Mouse (Mus musculus) kidney, adult 2 months (tissue): Measurements from ENCODE around the gene Mettl25. TPM values are rescaled to one million over a fixed set of nuclear protein-coding genes. Genes with fewer than 3 reads are reported as not detected.
A peak's percentile ranks its signal among the peaks of the same experiment; 100 is the strongest.

Experiments used
- DNase-seq: peaks from one replicate; pipeline ENCODE4 v3.0.0; 2021
- H3K27ac ChIP-seq: fragments of 200-500 bp; 2 replicates; pipeline ENCODE4 v1.5.1; 2012; ENCODE audit warnings: low read depth, low read length, control low read depth, inconsistent platforms; ENCODE audit not compliant: insufficient read depth
- H3K27me3 ChIP-seq: fragments of 200-500 bp; replicated peaks from 2 replicates; pipeline ENCODE4 v1.6.1; 2012; ENCODE audit warnings: mild to moderate bottlenecking, moderate library complexity, low read length, inconsistent platforms; ENCODE audit not compliant: control insufficient read depth, insufficient read depth
- H3K36me3 ChIP-seq: fragments of 200-500 bp; 2 replicates; pipeline ENCODE4 v1.6.1; 2012; ENCODE audit warnings: mild to moderate bottlenecking, moderate library complexity, low read length, inconsistent platforms; ENCODE audit not compliant: control insufficient read depth, insufficient read depth
- H3K4me1 ChIP-seq: fragments of 200-500 bp; 2 replicates; pipeline ENCODE4 v1.6.1; 2011; ENCODE audit warnings: low read length; ENCODE audit not compliant: control insufficient read depth, insufficient read depth
- H3K4me3 ChIP-seq: fragments of 200-500 bp; 2 replicates; pipeline ENCODE4 v1.5.1; 2011; ENCODE audit warnings: mild to moderate bottlenecking, low read depth, low read length, control low read depth; ENCODE audit not compliant: insufficient read depth
- CTCF ChIP-seq: fragments of 200-500 bp; conservative IDR thresholded peaks from 2 replicates; pipeline ENCODE4 v1.5.1; 2011; ENCODE audit warnings: low read depth, mild to moderate bottlenecking, control low read depth, low read length, moderate library complexity, mixed read lengths; ENCODE audit not compliant: insufficient read depth, insufficient read length
- POLR2A ChIP-seq: fragments of 200-500 bp; IDR thresholded peaks from one replicate; pipeline ENCODE4 v1.6.1; 2011; ENCODE audit warnings: low read depth, low read length, control low read depth
- whole genome bisulfite sequencing: fragments of 180-500 bp; shearing (Covaris S2); methylation state at CpG from one replicate; pipeline ENCODE4 v1.1.7; 2018; 5-methylcytosine and 5-hydroxymethylcytosine counted together
- polyA plus RNA-seq: library from polyadenylated mRNA; depleted of rRNA; stranded (reverse); fragments of >200 nt; gene quantifications from 2 replicates; pipeline ENCODE4 v1.2.3, GENCODE M21; 2012; rRNA removed

Mettl25 gene
- polyA plus RNA-seq: 2.7 and 3.5 TPM in 2 replicates

- WGBS: under 1% methylated on average over 90 of the region's 90 CpGs
- peak; percentile 97 for DNase-seq
- Histone ChIP-seq H3K27me3 (no peaks in the 10 kb centered on the region), H3K27ac (peak within 1 kb of the TSS; percentile 96), H3K4me3 (peak within 1 kb of the TSS; percentile 80), H3K4me1 (no peaks in the 10 kb centered on the region), H3K36me3 (no peaks in the 10 kb centered on the region)
- peak; percentile 54 for TF ChIP-seq CTCF
- no peak for TF ChIP-seq POLR2A
Measured at GRCm38 (mm10) chr10:105840928-105841888, at the start of gene Mettl25, which contains the start of gene Ccdc59. TSS of gene Mettl25 (minus strand) at chr10:105841380. TSS of gene Ccdc59 (plus strand) at chr10:105841067.

GRCm38 (mm10) chr10:105867312-105867711 lies 26.1 kb upstream of the Mettl25 start:
- DNase-seq: no peak
- Histone ChIP-seq H3K4me3 (no peak overlapping the region), H3K27me3 (no peaks in the 10 kb centered on the region), H3K4me1 (no peaks in the 10 kb centered on the region), H3K36me3 (no peaks in the 10 kb centered on the region), H3K27ac (no peak overlapping the region)
- no peak for TF ChIP-seq POLR2A
- no peak for TF ChIP-seq CTCF
- WGBS: 37% methylated on average over 4 of the region's 4 CpGs

DNA sequence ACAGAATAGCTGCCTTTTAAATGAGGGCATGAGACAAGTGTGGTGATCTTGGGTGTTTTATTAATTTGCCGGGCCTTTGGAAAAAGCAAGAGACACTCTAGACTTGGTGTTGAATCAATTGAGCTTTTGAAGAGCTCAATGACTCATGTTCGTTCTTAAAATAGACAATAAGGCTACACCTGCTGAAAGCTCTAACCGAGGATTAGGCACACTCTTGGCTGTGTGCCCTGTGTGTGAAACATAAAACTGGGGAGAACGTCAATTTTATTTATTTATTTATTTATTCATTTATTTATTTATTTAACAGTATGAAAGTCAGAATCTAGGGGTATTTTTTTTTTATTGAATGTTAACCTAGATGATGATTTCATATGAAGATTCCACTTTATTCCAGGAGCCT lies 10.0 kb upstream of the Mettl25 start:
- no peak for TF ChIP-seq CTCF
- no peak for TF ChIP-seq POLR2A
- H3K4me3 ChIP-seq: no peak overlapping the region
- peaks cover 2% of the 10 kb centered on the region; the same call in 1 of the 2 replicates for H3K36me3 ChIP-seq
- H3K27ac ChIP-seq: no peak overlapping the region
- 73% methylated on average over 4 of the region's 4 CpGs for WGBS
- H3K4me1 ChIP-seq: no peaks in the 10 kb centered on the region
- H3K27me3 ChIP-seq: no peaks in the 10 kb centered on the region
- DNase-seq: no peak

DNA sequence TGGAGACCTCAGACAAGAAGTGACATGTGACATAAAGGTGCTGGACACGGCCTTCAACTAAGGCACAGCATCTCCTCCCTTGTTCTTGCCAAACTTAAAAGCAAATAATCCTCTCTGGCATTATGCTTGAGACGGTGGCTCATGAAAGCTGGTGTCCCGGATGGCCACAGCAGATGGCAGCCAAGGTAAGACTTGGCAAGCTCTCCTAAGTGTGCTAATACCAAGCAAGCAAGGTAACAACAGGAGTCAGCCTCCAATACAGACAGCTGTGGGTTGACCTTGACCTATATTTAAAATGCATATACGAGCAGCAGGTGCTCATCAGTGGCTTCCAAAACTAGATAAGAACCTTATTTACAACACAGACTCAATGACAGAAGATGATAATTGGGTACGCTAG lies 9.1 kb upstream of the Mettl25 start:
- 89% methylated on average over 5 of the region's 5 CpGs for WGBS

GRCm38 (mm10) chr10:105842574-105842973 lies 1.4 kb upstream of the Mettl25 start:
- Histone ChIP-seq H3K36me3 (no peaks in the 10 kb centered on the region), H3K4me3 (no peak overlapping the region), H3K27me3 (no peaks in the 10 kb centered on the region), H3K27ac (no peak overlapping the region), H3K4me1 (no peaks in the 10 kb centered on the region)
- no peak for DNase-seq
- TF ChIP-seq POLR2A (no peak), CTCF (no peak)
- WGBS: 80% methylated on average over 7 of the region's 7 CpGs

More for the DNA sequence above, 9.1 kb upstream of the Mettl25 start:
- H3K27ac ChIP-seq: no peak overlapping the region
- H3K36me3 ChIP-seq: peaks cover 2% of the 10 kb centered on the region; the same call in 1 of the 2 replicates
- no peak for DNase-seq
- TF ChIP-seq POLR2A (no peak), CTCF (no peak)
- no peak overlapping the region for H3K4me3 ChIP-seq
- no peaks in the 10 kb centered on the region for H3K27me3 ChIP-seq
- no peaks in the 10 kb centered on the region for H3K4me1 ChIP-seq

- H3K27ac ChIP-seq: no peak overlapping the region
- H3K4me3 ChIP-seq: no peak overlapping the region
- peak; percentile 7 for DNase-seq
- no peaks in the 10 kb centered on the region; the same call in 1 of the 2 replicates for H3K36me3 ChIP-seq
- WGBS: 69% methylated on average over 10 of the region's 10 CpGs
- H3K4me1 ChIP-seq: no peaks in the 10 kb centered on the region
- TF ChIP-seq CTCF: peak; percentile 37
- no peak for TF ChIP-seq POLR2A
- no peaks in the 10 kb centered on the region for H3K27me3 ChIP-seq
Measured at GRCm38 (mm10) chr10:105834627-105835228, 6.5 kb downstream of the Mettl25 start.
